Mouse (Mus musculus) MEL (cell line): ENCODE measurements around the gene Nsd2.
A peak's percentile ranks its signal among the peaks of the same experiment; 100 is the strongest.

Experiments
- CHD1 ChIP-seq: IDR thresholded peaks from 2 replicates; pipeline ENCODE4 v1.6.1; 2012; ENCODE audit warnings: low read depth, mild to moderate bottlenecking, inconsistent platforms, low read length, improper control_type of control experiment
- CTCF ChIP-seq, 3 experiments: IDR thresholded peaks in 2 of 3; conservative IDR thresholded peaks in 1 of 3; 2 replicates each; pipeline ENCODE4 v1.5.1; 2011 to 2012; ENCODE audit warnings: low read length in 3 of 3, low read depth in 2 of 3, mild to moderate bottlenecking in 2 of 3, improper control_type of control experiment in 1 of 3, inconsistent platforms in 1 of 3, mixed read lengths in 1 of 3, moderate library complexity in 1 of 3; ENCODE audit not compliant: control insufficient read depth in 1 of 3, insufficient read depth in 1 of 3, poor library complexity in 1 of 3, severe bottlenecking in 1 of 3
- ELF1 ChIP-seq: IDR thresholded peaks from 2 replicates; pipeline ENCODE4 v1.6.1; 2014; ENCODE audit warnings: low read depth, mild to moderate bottlenecking, inconsistent platforms, low read length, improper control_type of control experiment, moderate library complexity
- GABPA ChIP-seq: IDR thresholded peaks from 2 replicates; pipeline ENCODE4 v1.6.1; 2012; ENCODE audit warnings: low read depth, mild to moderate bottlenecking, inconsistent platforms, low read length, improper control_type of control experiment, moderate library complexity
- MYC ChIP-seq: IDR thresholded peaks from 2 replicates; pipeline ENCODE4 v1.6.1; 2011; ENCODE audit warnings: low read depth, mild to moderate bottlenecking, low read length, improper control_type of control experiment, moderate library complexity
- NELFE ChIP-seq: IDR thresholded peaks from 2 replicates; pipeline ENCODE4 v1.6.1; 2011; ENCODE audit warnings: low read depth, low read length, improper control_type of control experiment
- POLR2A ChIP-seq, 2 experiments: IDR thresholded peaks; 2 replicates each; pipeline ENCODE4 v1.6.1; 2011 to 2012; ENCODE audit warnings: low read length in 2 of 2, mild to moderate bottlenecking in 2 of 2, control low read depth in 1 of 2, improper control_type of control experiment in 1 of 2, low read depth in 1 of 2, moderate library complexity in 1 of 2; ENCODE audit not compliant: control insufficient read depth in 1 of 2, insufficient read depth in 1 of 2, poor library complexity in 1 of 2
- POLR2AphosphoS2 ChIP-seq: IDR thresholded peaks from 2 replicates; pipeline ENCODE4 v1.6.1; 2011; ENCODE audit warnings: low read length, improper control_type of control experiment
- RAD21 ChIP-seq: IDR thresholded peaks from 2 replicates; pipeline ENCODE4 v1.6.1; 2011; ENCODE audit warnings: mild to moderate bottlenecking, low read depth, low read length, improper control_type of control experiment
- USF1 ChIP-seq: IDR thresholded peaks from 2 replicates; pipeline ENCODE4 v1.6.1; 2014; ENCODE audit warnings: low read depth, mild to moderate bottlenecking, inconsistent platforms, low read length, improper control_type of control experiment, moderate library complexity
- ZC3H11A ChIP-seq: IDR thresholded peaks from 2 replicates; pipeline ENCODE4 v1.6.1; 2012; ENCODE audit warnings: low read depth, mild to moderate bottlenecking, inconsistent platforms, low read length, improper control_type of control experiment

GRCm38 (mm10) chr5:33822456-33822855 lies 1.9 kb downstream of the Nsd2 start:
- TF ChIP-seq GABPA (no peak), USF1 (no peak), RAD21 (no peak), POLR2A (IDR thresholded peaks at IDR 0.05; ENCODE audit: control insufficient read depth in 1 of 2, insufficient read depth in 1 of 2, low read depth in 1 of 2, low read length in 2 of 2, poor library complexity in 1 of 2) (no peak), ELF1 (no peak), CTCF (IDR thresholded peaks at IDR 0.05 in 2 of 3, conservative IDR thresholded peaks at IDR 0.05 in 1 of 3; ENCODE audit: control insufficient read depth in 1 of 3, insufficient read depth in 1 of 3, low read depth in 2 of 3, low read length in 3 of 3, poor library complexity in 1 of 3, severe bottlenecking in 1 of 3) (no peak), NELFE (no peak), ZC3H11A (no peak), MYC (peak; percentile 37; the same call in 1 of the 2 replicates), POLR2AphosphoS2 (no peak), CHD1 (0 out of 2 replicates have a peak, but pooled peaks have one; percentile 51)
